ENCODE assay signal across 16 mouse cellular contexts in the genomic region with DNA sequence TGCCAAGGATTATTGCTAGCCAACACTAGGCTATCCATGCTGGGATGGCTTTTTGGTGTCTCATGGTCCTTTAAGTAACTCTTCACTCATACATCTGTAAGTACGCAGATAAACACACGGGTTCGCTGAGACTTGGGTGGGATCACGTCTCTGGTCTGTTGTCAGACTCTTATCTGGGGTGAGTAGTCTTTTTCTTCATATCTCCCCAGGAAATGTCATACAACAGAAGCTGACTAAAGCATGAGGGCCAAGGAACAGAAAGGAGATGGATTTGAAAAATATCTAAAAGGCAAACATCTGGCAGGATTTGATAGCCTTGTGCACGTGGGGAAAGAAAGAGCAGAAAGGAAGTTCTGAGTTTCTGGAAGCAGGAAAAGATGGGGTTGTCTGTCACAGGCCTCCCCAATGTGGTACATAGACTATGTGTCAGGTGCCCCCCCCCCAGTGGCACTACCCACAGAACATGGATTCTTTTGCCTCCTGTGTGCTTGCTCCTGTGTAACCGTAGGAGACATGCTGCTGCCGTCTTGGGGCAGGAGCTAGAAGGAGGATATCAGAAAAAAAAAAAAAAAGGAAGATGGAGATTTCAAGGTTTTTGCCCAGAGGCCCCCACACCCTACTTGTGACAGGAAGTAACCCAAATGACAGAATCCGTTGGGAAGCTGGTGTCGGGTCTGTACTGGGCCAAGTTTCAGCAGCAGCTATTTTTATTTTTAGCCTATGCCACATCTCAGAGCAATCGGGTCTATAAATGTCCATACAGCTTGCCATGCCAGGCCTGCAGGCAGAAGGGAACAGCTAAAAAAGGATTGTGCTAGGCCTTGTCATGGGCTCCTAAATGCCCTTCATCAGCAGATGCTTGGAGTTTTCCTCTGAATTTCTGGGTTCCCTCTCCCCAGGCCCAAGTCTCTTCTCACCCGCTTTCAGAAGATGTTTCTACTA. TPM values are rescaled to one million over a fixed set of nuclear protein-coding genes. Genes with fewer than 3 reads are reported as not detected.
DNase-seq lines count a peak whose midpoint lies in the region; ATAC-seq and TF ChIP-seq lines count a peak whose summit lies in the region.
"Had no signal": no experiment of that assay in that cellular context is flagged by ENCODE, and none has a peak within 500 bp of the region (broad histone marks: within the 10 kb centered on the region; RNA-seq: fewer than 3 reads in every experiment).

No protein-coding gene starts in this region.

- no peak for TF ChIP-seq CTCF in gastrocnemius, adult 2 months (IDR thresholded peaks at IDR 0.05)
- TF ChIP-seq CTCF in G1E (IDR thresholded peaks at IDR 0.05; ENCODE audit: low read depth, low read length): no peak

- H3K9me3 ChIP-seq in G1E (replicated peaks): no peaks in the 10 kb centered on the region
- H3K9me3 ChIP-seq in erythroblast, embryonic 14.5 days (ENCODE audit: control insufficient read depth, low read length): no peaks in the 10 kb centered on the region
- H3K9me3 ChIP-seq in liver, embryonic 12.5 days (replicated peaks): no peaks in the 10 kb centered on the region

- DNase-seq in gastrocnemius, adult 2 months: peak; percentile 39
- DNase-seq in gastrocnemius, postnatal 14 days: no peak
- no peak for DNase-seq in G1E (ENCODE audit: low spot score)
- no peak for DNase-seq in adrenal gland, postnatal 36 days
- no peak for DNase-seq in T-cell, adult 2 months (ENCODE audit: low spot score)
- DNase-seq in thymus, adult 18-20 months: no peak
- DNase-seq: cerebellum, postnatal 25 days; kidney, adult 2 months; right cerebral cortex, postnatal 4 days; thymus, adult 2 months had no signal

- intact Hi-C loops in gastrocnemius, adult 2 months (cut with DNase I): no loop called here
- intact Hi-C loops in gastrocnemius, postnatal 14 days (cut with DNase I; ENCODE audit: low total_unique reads): no loop called here

- peak overlapping the region; percentile 30 for H3K4me3 ChIP-seq in gastrocnemius, adult 2 months
- no peak overlapping the region; the same call in 1 of the 2 replicates for H3K4me3 ChIP-seq in G1E (ENCODE audit: low read depth, low read length)
- H3K4me3 ChIP-seq in erythroblast, embryonic 14.5 days (replicated peaks): peak overlapping the region; percentile 33
- H3K4me3 ChIP-seq in liver, embryonic 12.5 days: no peak overlapping the region

- no peaks in the 10 kb centered on the region for H3K36me3 ChIP-seq in G1E (replicated peaks)
- H3K36me3 ChIP-seq in erythroblast, embryonic 14.5 days (ENCODE audit: control insufficient read depth): no peaks in the 10 kb centered on the region
- no peaks in the 10 kb centered on the region for H3K36me3 ChIP-seq in liver, embryonic 12.5 days

- H3K27me3 ChIP-seq in G1E (ENCODE audit: insufficient read depth, low read length): no peaks in the 10 kb centered on the region
- H3K27me3 ChIP-seq in erythroblast, embryonic 14.5 days (ENCODE audit: control insufficient read depth): no peaks in the 10 kb centered on the region
- H3K27me3 ChIP-seq in liver, embryonic 12.5 days (replicated peaks): no peaks in the 10 kb centered on the region

- H3K9ac ChIP-seq in liver, embryonic 12.5 days: peak overlapping the region; percentile 56

- H3K4me2 ChIP-seq in liver, embryonic 12.5 days: peak overlapping the region; percentile 52

- H3K4me1 ChIP-seq in G1E (ENCODE audit: insufficient read depth, low read depth, low read length): peaks cover 36% of the 10 kb centered on the region
- peaks cover 57% of the 10 kb centered on the region for H3K4me1 ChIP-seq in erythroblast, embryonic 14.5 days (ENCODE audit: control insufficient read depth)
- H3K4me1 ChIP-seq in liver, embryonic 12.5 days: peaks cover 44% of the 10 kb centered on the region

- ATAC-seq in G1E (ENCODE audit: extremely low read depth, insufficient number of reproducible peaks, low FRiP score, poor library complexity, severe bottlenecking): peak; percentile 89
- peak; percentile 98 for ATAC-seq in liver, embryonic 12.5 days
- ATAC-seq: Patski had no signal

- H3K27ac ChIP-seq in gastrocnemius, adult 2 months: peak overlapping the region; percentile 86
- peak overlapping the region; percentile 92 for H3K27ac ChIP-seq in liver, embryonic 12.5 days

- WGBS in liver, embryonic 12.5 days (ENCODE audit: insufficient replicate concordance): 31% methylated on average over 11 of the region's 11 CpGs

RNA-seq across cellular contexts. Expression of a gene that starts 1.0 kb away (rescaled TPM):
- 1 to 10 TPM; 1.2 to 1.5 TPM for total RNA-seq in gastrocnemius, adult 2 months (2021)
- under 1 TPM in 1 of 2 experiments, not detected in 1; 0.91 TPM for total RNA-seq in gastrocnemius, postnatal 14 days (2021)
- total RNA-seq in G1E (2014; fragmentation: Nextera tagmentation): not detected in 2 replicates
- 27.9 and 52.9 TPM in 2 replicates for total RNA-seq in G1E (2017)
- polyA plus RNA-seq in G1E (2012): not detected in 2 replicates
- not detected in 2 replicates for polyA plus RNA-seq in erythroblast, embryonic 14.5 days (2012)
- polyA plus RNA-seq in liver, embryonic 12.5 days (2016; fragmentation: Nextera tagmentation; extraction: Ambion mirVana): 1.0 TPM in 1 of 2 replicates, not detected in the other
- not detected for total RNA-seq in adrenal gland, postnatal 36 days (2021)
- total RNA-seq: adrenal gland, postnatal 4 days had no signal
- polyA plus RNA-seq: C2C12; gonadal fat pad, adult 2 months; kidney, adult 2 months; Patski; thymus, adult 2 months had no signal

RNA-seq across cellular contexts. Expression of a gene that starts 7.9 kb away (rescaled TPM):
- 1 to 10 TPM; 4.7 to 5.9 TPM for total RNA-seq in gastrocnemius, adult 2 months (2021)
- total RNA-seq in gastrocnemius, postnatal 14 days (2021): 1 to 10 TPM; 5.9 to 6.0 TPM
- 126 and 143 TPM in 2 replicates for total RNA-seq in G1E (2014; fragmentation: Nextera tagmentation)
- total RNA-seq in G1E (2017): 163 and 178 TPM in 2 replicates
- polyA plus RNA-seq in G1E (2012): 4.0 and 6.3 TPM in 2 replicates
- polyA plus RNA-seq in erythroblast, embryonic 14.5 days (2012): 2.0 and 2.1 TPM in 2 replicates
- polyA plus RNA-seq in liver, embryonic 12.5 days (2016; fragmentation: Nextera tagmentation; extraction: Ambion mirVana): 43.6 and 43.9 TPM in 2 replicates
- total RNA-seq in adrenal gland, postnatal 36 days (2021): 10 to 100 TPM; 22.9 to 25.5 TPM

Comparison
In these comparisons a context has a peak if more than half of its experiments do, and no peak if none do; other contexts are left out.
1. H3K4me3 ChIP-seq: peak in gastrocnemius, adult 2 months (single experiment) and erythroblast, embryonic 14.5 days (single experiment); none in G1E (single experiment) and liver, embryonic 12.5 days (single experiment).
2. RNA of a gene that starts 7.9 kb away (total RNA-seq): 126 to 178 TPM in G1E; 22.9 to 25.5 TPM in adrenal gland, postnatal 36 days, 5.9 to 6.0 TPM in gastrocnemius, postnatal 14 days and 4.7 to 5.9 TPM in gastrocnemius, adult 2 months; every median in the first group is over 4 times any median in the second.